Mouse (Mus musculus) liver, embryonic 11.5 days (tissue): Measurements from ENCODE around the gene Gm20696. TPM values are rescaled to one million over a fixed set of nuclear protein-coding genes. Genes with fewer than 3 reads are reported as not detected.
A peak's percentile ranks its signal among the peaks of the same experiment; 100 is the strongest.

Experiments used
- ATAC-seq: fragments of 200-750 bp; cut with Nextera tagmentation; replicated peaks from 2 replicates; pipeline ENCODE4 v1.8.0; 2017; ENCODE audit warnings: moderate number of reproducible peaks, mild to moderate bottlenecking, moderate TSS enrichment, moderate library complexity; ENCODE audit not compliant: low FRiP score
- DNase-seq: peaks from one replicate; pipeline ENCODE4 v3.0.0-alpha.2; 2017; ENCODE audit warnings: low spot score
- H3K27ac ChIP-seq: fragments of 300-500 bp; sonication (generic); 2 replicates; pipeline ENCODE4 v1.5.1; 2014; ENCODE audit warnings: mild to moderate bottlenecking, low read depth, low read length, control low read depth
- H3K27me3 ChIP-seq: fragments of 300-500 bp; sonication (generic); replicated peaks from 2 replicates; pipeline ENCODE4 v1.6.1; 2014; ENCODE audit warnings: low read length, mixed read lengths; ENCODE audit not compliant: control insufficient read depth, insufficient read depth
- H3K36me3 ChIP-seq: fragments of 300-500 bp; sonication (generic); 2 replicates; pipeline ENCODE4 v1.6.1; 2014; ENCODE audit warnings: mild to moderate bottlenecking, low read length, moderate library complexity, mixed read lengths; ENCODE audit not compliant: control insufficient read depth, insufficient read depth
- H3K4me1 ChIP-seq: fragments of 300-500 bp; sonication (generic); replicated peaks from 2 replicates; pipeline ENCODE4 v1.6.1; 2014; ENCODE audit warnings: low read length, mixed read lengths; ENCODE audit not compliant: control insufficient read depth, insufficient read depth
- H3K4me2 ChIP-seq: fragments of 300-500 bp; sonication (generic); 2 replicates; pipeline ENCODE4 v1.6.1; 2014; ENCODE audit warnings: mild to moderate bottlenecking, control low read depth, moderate library complexity
- H3K4me3 ChIP-seq: fragments of 300-500 bp; sonication (generic); 2 replicates; pipeline ENCODE4 v1.5.1; 2014; ENCODE audit warnings: low read depth, low read length, control low read depth
- H3K9ac ChIP-seq: fragments of 300-500 bp; sonication (generic); 2 replicates; pipeline ENCODE4 v1.6.1; 2014; ENCODE audit warnings: low read depth, low read length, control low read depth
- H3K9me3 ChIP-seq: fragments of 300-500 bp; sonication (generic); 2 replicates; pipeline ENCODE4 v1.6.1; 2016; ENCODE audit warnings: low read length, inconsistent platforms, mixed read lengths; ENCODE audit not compliant: control insufficient read depth
- WGBS: fragments of 180-500 bp; shearing (Covaris S2); extraction: QIAGEN DNeasy Blood & Tissue Kit; methylation state at CpG from one replicate; pipeline ENCODE4 v1.1.7; 2014; 5-methylcytosine and 5-hydroxymethylcytosine counted together
- polyA plus RNA-seq: library from polyadenylated mRNA; unstranded; fragments of >200 nt; fragmentation: Nextera tagmentation; extraction: Ambion mirVana; gene quantifications from 2 replicates; pipeline ENCODE4 v1.2.1, GENCODE M21; 2014

The Gm20696 gene
- polyA plus RNA-seq, 1 experiment from 2014 or later: 2.4 TPM

- DNase-seq (no peak), ATAC-seq (no peak)
- no peak overlapping the region for H3K27ac ChIP-seq
- H3K4me1 ChIP-seq: peaks cover 3% of the 10 kb centered on the region; the same call in 1 of the 2 replicates
- H3K27me3 ChIP-seq: peaks cover 72% of the 10 kb centered on the region
- no peak overlapping the region for H3K9ac ChIP-seq
- WGBS: 5% methylated on average over 25 of the region's 25 CpGs
- no peaks in the 10 kb centered on the region for H3K36me3 ChIP-seq
- peak overlapping the region; percentile 76 for H3K4me2 ChIP-seq
- H3K9me3 ChIP-seq: no peaks in the 10 kb centered on the region
- peak overlapping the region; percentile 63 for H3K4me3 ChIP-seq
Observed at GRCm38 (mm10) chr6:99691666-99692205, 25.1 kb upstream of the Gm20696 start.

- ATAC-seq (no peak), DNase-seq (no peak)
- peaks cover 42% of the 10 kb centered on the region for H3K27me3 ChIP-seq
- peaks cover 3% of the 10 kb centered on the region; the same call in 1 of the 2 replicates for H3K4me1 ChIP-seq
- no peak overlapping the region for H3K27ac ChIP-seq
- no peak overlapping the region for H3K4me3 ChIP-seq
- 75% methylated on average over 6 of the region's 6 CpGs for WGBS
- H3K9me3 ChIP-seq: no peaks in the 10 kb centered on the region
- no peak overlapping the region for H3K4me2 ChIP-seq
- no peaks in the 10 kb centered on the region for H3K36me3 ChIP-seq
- no peak overlapping the region for H3K9ac ChIP-seq
Observed at GRCm38 (mm10) chr6:99688513-99688912, 21.9 kb upstream of the Gm20696 start.

DNA sequence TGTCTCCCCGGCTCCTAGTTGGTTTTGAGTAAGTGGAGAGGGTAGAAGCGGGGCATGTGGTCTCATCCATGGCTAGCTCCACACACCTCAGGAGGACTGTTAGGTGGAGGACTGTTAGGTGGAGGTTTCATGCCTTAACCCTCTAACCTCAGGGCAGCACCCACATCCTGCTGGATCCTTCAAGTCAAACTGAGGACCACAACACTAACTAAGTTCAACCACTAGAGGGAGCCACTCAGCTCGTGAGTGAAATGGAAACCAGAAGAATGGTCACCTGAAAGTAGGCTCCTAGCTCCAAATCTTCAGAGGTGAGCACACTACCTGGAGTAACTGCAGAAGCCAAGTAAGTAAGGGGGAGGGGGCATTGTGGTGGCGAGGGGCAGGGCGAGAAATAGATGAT is 18.3 kb upstream of the Gm20696 start:
- H3K27me3 ChIP-seq: peaks cover 5% of the 10 kb centered on the region
- H3K27ac ChIP-seq: no peak overlapping the region
- H3K4me2 ChIP-seq: no peak overlapping the region
- no peaks in the 10 kb centered on the region for H3K36me3 ChIP-seq
- no peaks in the 10 kb centered on the region for H3K9me3 ChIP-seq
- ATAC-seq: no peak
- H3K9ac ChIP-seq: no peak overlapping the region
- DNase-seq: no peak
- WGBS: 39% methylated on average over 5 of the region's 5 CpGs
- H3K4me3 ChIP-seq: no peak overlapping the region
- no peaks in the 10 kb centered on the region for H3K4me1 ChIP-seq

DNA sequence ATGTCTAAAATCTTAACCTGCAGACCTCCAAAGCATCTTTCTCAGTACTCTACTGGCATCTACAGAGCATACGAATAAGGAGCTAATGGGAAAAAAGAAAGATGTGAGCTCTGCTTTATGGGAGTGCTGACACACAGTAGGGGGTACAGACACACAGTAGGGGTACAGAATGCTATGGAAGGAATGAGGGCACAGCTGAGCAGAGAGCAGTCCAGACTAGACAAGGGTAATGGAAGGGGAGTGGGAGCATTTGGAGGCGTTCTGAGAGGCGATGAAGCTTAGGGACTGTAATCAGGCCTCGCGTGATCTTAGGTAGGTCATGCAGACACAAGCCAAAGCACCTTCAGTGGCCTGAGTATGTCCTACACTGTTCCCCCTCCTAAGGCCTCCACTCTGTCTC is 17.4 kb upstream of the Gm20696 start:
- no peak overlapping the region for H3K4me2 ChIP-seq
- no peak overlapping the region for H3K9ac ChIP-seq
- H3K27ac ChIP-seq: no peak overlapping the region
- DNase-seq (no peak), ATAC-seq (no peak)
- WGBS: 85% methylated on average over 5 of the region's 5 CpGs
- H3K9me3 ChIP-seq: no peaks in the 10 kb centered on the region
- no peaks in the 10 kb centered on the region for H3K4me1 ChIP-seq
- no peak overlapping the region for H3K4me3 ChIP-seq
- no peaks in the 10 kb centered on the region for H3K36me3 ChIP-seq
- H3K27me3 ChIP-seq: peaks cover 3% of the 10 kb centered on the region; the same call in 1 of the 2 replicates

- ATAC-seq (no peak), DNase-seq (no peak)
- H3K27ac ChIP-seq: no peak overlapping the region
- H3K4me2 ChIP-seq: no peak overlapping the region
- H3K9ac ChIP-seq: no peak overlapping the region
- H3K4me3 ChIP-seq: no peak overlapping the region
- H3K36me3 ChIP-seq: no peaks in the 10 kb centered on the region
- no peaks in the 10 kb centered on the region for H3K9me3 ChIP-seq
- WGBS: 84% methylated on average over 11 of the region's 11 CpGs
- no peaks in the 10 kb centered on the region for H3K4me1 ChIP-seq
- no peaks in the 10 kb centered on the region; the same call in 1 of the 2 replicates for H3K27me3 ChIP-seq
Observed at GRCm38 (mm10) chr6:99678108-99678507, 11.5 kb upstream of the Gm20696 start.

DNA sequence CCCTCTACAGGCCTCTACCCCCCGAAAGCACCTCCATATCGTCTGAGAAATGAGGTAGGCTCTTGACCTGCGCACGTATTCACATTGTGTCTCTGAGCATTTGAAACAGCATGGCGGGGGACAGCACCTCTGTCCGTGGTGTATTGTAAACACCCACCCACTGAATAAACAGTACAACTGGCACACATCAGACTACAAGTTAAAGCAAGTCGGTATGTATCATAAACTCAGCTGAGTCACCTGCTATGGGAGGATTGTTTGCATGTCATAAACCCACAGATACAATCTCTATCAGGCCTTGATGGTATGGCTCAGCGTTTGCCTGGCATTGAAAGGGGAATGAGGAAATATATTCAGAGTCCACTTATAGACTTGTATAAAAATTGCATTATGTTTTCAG is 10.7 kb upstream of the Gm20696 start:
- no peak overlapping the region for H3K27ac ChIP-seq
- no peak overlapping the region for H3K4me3 ChIP-seq
- WGBS: 80% methylated on average over 8 of the region's 8 CpGs
- DNase-seq: no peak
- no peaks in the 10 kb centered on the region for H3K9me3 ChIP-seq
- no peaks in the 10 kb centered on the region for H3K36me3 ChIP-seq
- ATAC-seq: no peak
- no peaks in the 10 kb centered on the region for H3K4me1 ChIP-seq
- no peak overlapping the region for H3K4me2 ChIP-seq
- H3K9ac ChIP-seq: no peak overlapping the region
- no peaks in the 10 kb centered on the region; the same call in 1 of the 2 replicates for H3K27me3 ChIP-seq

DNA sequence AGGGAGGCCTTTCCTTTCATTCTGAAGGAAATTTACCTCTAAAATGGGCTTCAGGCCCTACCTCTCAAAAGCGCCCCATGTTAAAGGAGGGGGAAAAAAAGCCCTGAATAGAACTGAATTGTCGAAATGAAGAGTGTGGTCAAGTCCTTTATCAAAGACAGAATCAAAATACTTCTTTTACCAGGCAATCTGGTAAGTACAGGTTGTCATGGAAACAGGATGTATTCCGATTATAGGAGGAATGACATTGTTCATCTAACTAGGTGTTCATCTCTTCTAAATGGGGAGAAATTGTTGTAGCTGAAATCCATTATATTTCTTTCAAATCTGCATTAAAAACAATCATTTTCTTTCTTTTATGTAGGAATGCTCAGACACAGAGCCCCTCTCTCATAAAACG is 7.9 kb upstream of the Gm20696 start:
- no peaks in the 10 kb centered on the region; the same call in 1 of the 2 replicates for H3K27me3 ChIP-seq
- no peaks in the 10 kb centered on the region for H3K9me3 ChIP-seq
- 73% methylated on average over 4 of the region's 4 CpGs for WGBS
- no peak overlapping the region for H3K27ac ChIP-seq
- H3K4me2 ChIP-seq: no peak overlapping the region
- H3K9ac ChIP-seq: no peak overlapping the region
- DNase-seq (no peak), ATAC-seq (no peak)
- no peak overlapping the region for H3K4me3 ChIP-seq
- H3K4me1 ChIP-seq: no peaks in the 10 kb centered on the region
- H3K36me3 ChIP-seq: no peaks in the 10 kb centered on the region

DNA sequence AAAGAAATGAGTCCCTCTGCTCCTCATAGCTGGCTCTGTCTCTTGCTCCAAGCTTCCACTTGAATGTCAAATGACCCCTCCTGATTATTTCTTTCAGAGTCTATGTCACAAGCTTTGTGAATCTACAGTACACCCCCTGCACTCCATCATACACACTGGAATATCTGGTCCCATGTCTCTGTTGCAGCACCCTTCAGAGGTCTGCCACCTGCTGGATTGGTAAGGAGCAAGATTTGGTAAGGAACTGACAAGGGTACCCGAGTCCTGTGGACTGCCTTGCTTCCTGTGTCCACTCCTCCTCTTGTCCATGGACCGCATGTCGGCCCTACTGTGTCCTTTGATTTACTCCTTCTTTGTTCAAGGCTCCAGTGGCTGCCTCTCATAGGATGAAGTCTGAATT is 5.2 kb upstream of the Gm20696 start:
- no peaks in the 10 kb centered on the region for H3K9me3 ChIP-seq
- H3K36me3 ChIP-seq: no peaks in the 10 kb centered on the region
- H3K4me3 ChIP-seq: no peak overlapping the region
- H3K9ac ChIP-seq: no peak overlapping the region
- H3K4me1 ChIP-seq: no peaks in the 10 kb centered on the region; the same call in 1 of the 2 replicates
- ATAC-seq (no peak), DNase-seq (no peak)
- WGBS: 64% methylated on average over 3 of the region's 3 CpGs
- peaks cover 7% of the 10 kb centered on the region for H3K27me3 ChIP-seq
- H3K4me2 ChIP-seq: no peak overlapping the region
- no peak overlapping the region for H3K27ac ChIP-seq

DNA sequence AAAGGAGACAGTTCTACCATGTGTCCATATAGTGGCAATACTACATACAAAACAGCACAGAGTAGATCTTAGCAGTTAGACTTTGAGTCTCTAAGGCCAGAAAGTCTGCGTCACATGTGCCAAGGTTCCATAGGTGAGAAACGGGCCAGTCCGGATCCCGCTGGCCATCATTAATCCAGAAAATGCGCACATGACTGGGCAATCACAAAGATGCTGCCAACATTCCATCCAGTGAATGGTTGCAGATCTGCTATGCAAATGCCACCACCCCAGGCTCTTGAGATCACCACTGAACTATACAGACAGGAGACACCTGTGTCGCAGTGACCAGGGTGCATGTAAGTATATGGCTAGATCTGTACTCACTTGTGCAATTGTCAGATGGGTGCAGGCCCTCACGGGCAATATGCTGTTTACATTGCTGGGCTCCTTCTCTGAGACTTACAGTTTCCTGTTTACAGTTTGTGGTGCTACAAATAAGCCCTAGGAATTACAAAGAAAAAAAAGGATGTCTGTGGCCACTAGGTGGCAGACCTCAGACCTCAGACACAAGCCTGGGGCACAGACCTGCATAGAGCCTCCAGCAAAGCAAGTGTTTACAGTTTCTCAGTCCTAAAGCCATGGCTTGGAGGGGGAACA is 4.0 kb upstream of the Gm20696 start:
- H3K9ac ChIP-seq: no peak overlapping the region
- H3K4me3 ChIP-seq: no peak overlapping the region
- DNase-seq (no peak), ATAC-seq (no peak)
- H3K4me1 ChIP-seq: peaks cover 3% of the 10 kb centered on the region; the same call in 1 of the 2 replicates
- no peak overlapping the region for H3K27ac ChIP-seq
- WGBS: 77% methylated on average over 7 of the region's 7 CpGs
- H3K4me2 ChIP-seq: no peak overlapping the region
- H3K9me3 ChIP-seq: no peaks in the 10 kb centered on the region
- peaks cover 17% of the 10 kb centered on the region for H3K27me3 ChIP-seq
- H3K36me3 ChIP-seq: no peaks in the 10 kb centered on the region
